Mouse (Mus musculus) CH12.LX (cell line): ENCODE results near the gene Dnm2. TPM values are rescaled to one million over a fixed set of nuclear protein-coding genes. Genes with fewer than 3 reads are reported as not detected.

Experiments used
- DNase-seq: peaks from one replicate; pipeline ENCODE4 v3.0.0-alpha.2; 2013; ENCODE audit errors: extremely low read depth
- H3K27ac ChIP-seq: 2 replicates; pipeline ENCODE4 v1.5.1; 2012; ENCODE audit warnings: low read depth, mild to moderate bottlenecking, control low read depth, moderate library complexity; ENCODE audit not compliant: insufficient read depth
- H3K27me3 ChIP-seq: replicated peaks from 2 replicates; pipeline ENCODE3; 2012; ENCODE audit warnings: inconsistent platforms
- H3K36me3 ChIP-seq, 2 experiments: replicated peaks in 1 of 2; 2 replicates each; pipeline versions ENCODE3 to v1.6.1; 2012; ENCODE audit warnings: inconsistent platforms in 1 of 2, low read length in 1 of 2, mild to moderate bottlenecking in 1 of 2, mixed read lengths in 1 of 2, moderate library complexity in 1 of 2; ENCODE audit not compliant: control insufficient read depth in 1 of 2, insufficient read depth in 1 of 2
- H3K4me1 ChIP-seq, 2 experiments: 2 replicates each; pipeline ENCODE4 v1.6.1; 2012; ENCODE audit warnings: inconsistent platforms in 1 of 2, moderate library complexity in 1 of 2; ENCODE audit not compliant: insufficient read depth in 2 of 2, control insufficient read depth in 1 of 2
- H3K4me2 ChIP-seq: 2 replicates; pipeline ENCODE4 v1.6.1; 2012; ENCODE audit warnings: low read depth, mild to moderate bottlenecking, control low read depth; ENCODE audit not compliant: poor library complexity, insufficient read depth, severe bottlenecking
- H3K4me3 ChIP-seq, 3 experiments: fragments of 150-350 bp in 1 of 3; sonication (generic) in 1 of 3; replicated peaks in 1 of 3; 2 replicates each; pipeline versions ENCODE3 to v1.5.1; 2011 to 2012; ENCODE audit warnings: low read depth in 2 of 3, low read length in 2 of 3, mild to moderate bottlenecking in 2 of 3, moderate library complexity in 2 of 3, control low read depth in 1 of 3, improper control_type of control experiment in 1 of 3, inconsistent platforms in 1 of 3, mixed read lengths in 1 of 3; ENCODE audit not compliant: poor library complexity in 1 of 3
- H3K79me2 ChIP-seq: replicated peaks from 2 replicates; pipeline ENCODE4 v1.6.1; 2012; ENCODE audit warnings: mild to moderate bottlenecking, moderate library complexity; ENCODE audit not compliant: control insufficient read depth, poor library complexity, insufficient read depth, severe bottlenecking; ENCODE audit errors: extremely low read depth
- H3K9ac ChIP-seq: 2 replicates; pipeline ENCODE4 v1.6.1; 2012; ENCODE audit warnings: low read depth, mild to moderate bottlenecking, control low read depth, moderate library complexity; ENCODE audit not compliant: insufficient read depth
- H3K9me3 ChIP-seq: replicated peaks from 2 replicates; pipeline ENCODE3; 2012; ENCODE audit warnings: low read length, inconsistent platforms, mixed read lengths
- CHD1 ChIP-seq: IDR thresholded peaks from 2 replicates; pipeline ENCODE4 v1.6.1; 2012; ENCODE audit warnings: low read depth, low read length, improper control_type of control experiment, inconsistent platforms
- CHD2 ChIP-seq: IDR thresholded peaks from 2 replicates; pipeline ENCODE4 v1.6.1; 2011; ENCODE audit warnings: low read length, improper control_type of control experiment
- CTCF ChIP-seq, 2 experiments: IDR thresholded peaks in 1 of 2; conservative IDR thresholded peaks in 1 of 2; 2 replicates each; pipeline ENCODE4 v1.5.1; 2011 to 2012; ENCODE audit warnings: low read depth in 2 of 2, low read length in 2 of 2, improper control_type of control experiment in 1 of 2, inconsistent platforms in 1 of 2, mild to moderate bottlenecking in 1 of 2, moderate library complexity in 1 of 2
- ELF1 ChIP-seq: IDR thresholded peaks from 2 replicates; pipeline ENCODE4 v1.6.1; 2014; ENCODE audit warnings: low read depth, mild to moderate bottlenecking, inconsistent platforms, low read length, improper control_type of control experiment
- GABPA ChIP-seq: IDR thresholded peaks from 2 replicates; pipeline ENCODE4 v1.6.1; 2012; ENCODE audit warnings: low read depth, low read length, improper control_type of control experiment, inconsistent platforms; ENCODE audit not compliant: insufficient replicate concordance
- IRF4 ChIP-seq: IDR thresholded peaks from 2 replicates; pipeline ENCODE4 v1.6.1; 2014; ENCODE audit warnings: low read depth, mild to moderate bottlenecking, inconsistent platforms, low read length, improper control_type of control experiment
- MAX ChIP-seq: IDR thresholded peaks from 2 replicates; pipeline ENCODE4 v1.6.1; 2011; ENCODE audit warnings: low read length, improper control_type of control experiment
- MAZ ChIP-seq: IDR thresholded peaks from 2 replicates; pipeline ENCODE4 v1.6.1; 2012; ENCODE audit warnings: low read depth, mild to moderate bottlenecking, inconsistent platforms, low read length, improper control_type of control experiment, moderate library complexity
- MXI1 ChIP-seq: IDR thresholded peaks from 2 replicates; pipeline ENCODE4 v1.6.1; 2011; ENCODE audit warnings: mild to moderate bottlenecking, low read depth, low read length, improper control_type of control experiment
- NRF1 ChIP-seq: IDR thresholded peaks from 2 replicates; pipeline ENCODE4 v1.6.1; 2014; ENCODE audit warnings: low read depth, mild to moderate bottlenecking, inconsistent platforms, low read length, improper control_type of control experiment, moderate library complexity
- PAX5 ChIP-seq: IDR thresholded peaks from 2 replicates; pipeline ENCODE4 v1.6.1; 2012; ENCODE audit warnings: low read length, inconsistent platforms, mixed read lengths
- RAD21 ChIP-seq: IDR thresholded peaks from 2 replicates; pipeline ENCODE4 v1.6.1; 2011; ENCODE audit warnings: low read depth, mild to moderate bottlenecking, low read length, improper control_type of control experiment, moderate library complexity
- RCOR1 ChIP-seq: conservative IDR thresholded peaks from 2 replicates; pipeline ENCODE4 v1.6.1; 2012; ENCODE audit warnings: low read depth, mild to moderate bottlenecking, inconsistent platforms, low read length, improper control_type of control experiment
- SIN3A ChIP-seq: IDR thresholded peaks from 2 replicates; pipeline ENCODE4 v1.6.1; 2012; ENCODE audit warnings: low read length, improper control_type of control experiment, inconsistent platforms
- SMC3 ChIP-seq: IDR thresholded peaks from 2 replicates; pipeline ENCODE4 v1.6.1; 2011; ENCODE audit warnings: low read depth, low read length, improper control_type of control experiment
- TBP ChIP-seq: conservative IDR thresholded peaks from 2 replicates; pipeline ENCODE4 v1.6.1; 2011; ENCODE audit warnings: low read depth, low read length, improper control_type of control experiment
- TCF12 ChIP-seq: IDR thresholded peaks from 2 replicates; pipeline ENCODE4 v1.6.1; 2014; ENCODE audit warnings: low read depth, mild to moderate bottlenecking, inconsistent platforms, low read length, improper control_type of control experiment
- UBTF ChIP-seq: IDR thresholded peaks from 2 replicates; pipeline ENCODE4 v1.6.1; 2012; ENCODE audit warnings: low read depth, mild to moderate bottlenecking, inconsistent platforms, low read length, improper control_type of control experiment, moderate library complexity
- USF1 ChIP-seq: IDR thresholded peaks from 2 replicates; pipeline ENCODE4 v1.6.1; 2014; ENCODE audit warnings: low read depth, mild to moderate bottlenecking, inconsistent platforms, low read length, improper control_type of control experiment
- ZC3H11A ChIP-seq: IDR thresholded peaks from 2 replicates; pipeline ENCODE4 v1.6.1; 2012; ENCODE audit warnings: low read depth, mild to moderate bottlenecking, inconsistent platforms, low read length, improper control_type of control experiment
- ZMIZ1 ChIP-seq: IDR thresholded peaks from 2 replicates; pipeline ENCODE4 v1.6.1; 2012; ENCODE audit warnings: low read depth, mild to moderate bottlenecking, inconsistent platforms, low read length, improper control_type of control experiment
- ZNF384 ChIP-seq: IDR thresholded peaks from 2 replicates; pipeline ENCODE4 v1.6.1; 2012; ENCODE audit warnings: low read depth, low read length, improper control_type of control experiment, inconsistent platforms
- dilution Hi-C: fragments of 300-500 bp; cut with MboI; formaldehyde crosslinking; loops from 2 replicates; pipeline ENCODE4 v1.14.3; 2020; ENCODE audit warnings: low sequenced_read_pairs; ENCODE audit not compliant: extremely low pct_unique_long_range_greater_than_20kb, extremely low pct_ligation_motif_present
- in situ Hi-C: fragments of 300-500 bp; cut with MboI; formaldehyde crosslinking; loops from 3 replicates; pipeline ENCODE4 v1.14.3; 2019; ENCODE audit warnings: low sequenced_read_pairs, low pct_ligation_motif_present, low pct_unique_long_range_greater_than_20kb, mixed read lengths
- polyA plus RNA-seq: library from polyadenylated mRNA; unstranded; fragments of >175 nt; gene quantifications from 2 replicates; pipeline ENCODE4 v1.2.1, GENCODE M21; 2012; ENCODE audit warnings: low read depth; ENCODE audit not compliant: insufficient read length
- total RNA-seq, 2 experiments: library from RNA; depleted of rRNA; stranded (reverse); fragments of 300-350 nt in 1 of 2; fragments of >200 nt in 1 of 2; gene quantifications; 2 replicates each; pipeline ENCODE4 v1.2.3; 2012 to 2014

Dnm2 gene
- total and polyA plus RNA-seq, 3 experiments = 36.4 to 64.3 (median 55.4) TPM

DNA sequence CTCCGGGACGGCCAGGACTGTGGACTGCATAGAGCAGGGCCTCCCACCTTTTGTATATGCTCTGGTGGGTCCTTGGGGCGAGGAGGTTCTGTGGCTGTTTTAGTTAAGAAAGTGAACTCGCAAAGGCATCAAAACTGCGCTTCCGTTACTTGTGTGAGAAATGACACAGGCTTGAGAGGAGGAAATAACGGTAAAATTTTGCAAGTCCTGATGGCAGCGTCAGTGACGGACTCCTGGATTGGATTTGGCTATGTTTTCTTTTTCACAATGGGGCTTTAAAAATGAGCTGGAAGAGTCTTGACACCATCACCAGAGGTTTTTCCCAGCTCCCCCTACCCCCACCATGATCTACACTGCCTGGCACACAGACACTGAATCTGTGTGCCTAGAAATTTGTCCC, 23.7 kb upstream of the Dnm2 start:
- no peak overlapping the region for H3K27ac ChIP-seq
- H3K27me3 ChIP-seq = no peaks in the 10 kb centered on the region
- H3K36me3 ChIP-seq = peaks cover 83 to 98% of the 10 kb centered on the region in 2 experiments
- no peaks in the 10 kb centered on the region for H3K4me1 ChIP-seq
- no peaks in the 10 kb centered on the region for H3K9me3 ChIP-seq
- TF ChIP-seq TBP = no peak
- no peak for TF ChIP-seq ZMIZ1
- TF ChIP-seq CHD1 = no peak
- no peak for TF ChIP-seq UBTF
- TF ChIP-seq USF1 = no peak
- no peak for TF ChIP-seq CTCF (conservative IDR thresholded peaks at IDR 0.05 in 1 of 2, IDR thresholded peaks at IDR 0.05 in 1 of 2; ENCODE audit: low read depth in 2 of 2, low read length in 2 of 2)
- no peak for TF ChIP-seq RAD21
- TF ChIP-seq PAX5 = no peak
- TF ChIP-seq NRF1 = no peak
- TF ChIP-seq ZNF384 = no peak
- dilution Hi-C loops (no loop called here), in situ Hi-C loops (no loop called here)
- no peaks in the 10 kb centered on the region; the same call in 1 of the 2 replicates for H3K79me2 ChIP-seq
- H3K4me2 ChIP-seq = no peak overlapping the region
- no peak for DNase-seq
- no peak overlapping the region for H3K4me3 ChIP-seq
- H3K9ac ChIP-seq = no peak overlapping the region

DNA sequence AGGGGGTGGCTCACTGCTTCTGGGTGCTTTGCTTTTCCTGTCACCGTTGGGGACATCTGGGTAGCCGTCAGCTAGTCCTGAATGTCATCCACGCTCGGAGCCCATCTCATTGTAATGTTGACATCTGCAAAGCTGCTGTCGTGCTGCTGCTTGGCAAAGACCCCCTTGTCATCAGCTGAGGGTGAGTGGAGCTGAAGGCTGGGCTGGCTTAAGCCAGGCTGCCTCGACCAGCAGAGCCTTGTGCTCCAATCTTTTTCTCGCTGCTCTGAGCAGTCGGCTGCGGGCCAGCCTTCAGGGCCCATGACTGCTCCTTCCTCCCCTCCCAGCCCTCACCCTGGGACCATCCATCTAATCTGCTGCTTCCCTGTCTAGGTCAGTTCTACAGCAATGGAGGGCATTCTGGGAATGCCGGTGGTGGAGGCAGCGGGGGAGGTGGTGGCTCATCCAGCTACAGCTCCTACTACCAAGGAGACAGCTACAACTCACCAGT, 21.9 kb upstream of the Dnm2 start:
- TF ChIP-seq MXI1 (no peak), MAZ (no peak), IRF4 (no peak), TCF12 (no peak), MAX (no peak), SMC3 (no peak), CHD2 (no peak), GABPA (no peak), ZC3H11A (no peak), ELF1 (no peak), RCOR1 (no peak), SIN3A (no peak)
- dilution Hi-C loops = no loop called here
- DNase-seq = no peak
- Histone ChIP-seq H3K27me3 (no peaks in the 10 kb centered on the region), H3K9ac (no peak overlapping the region), H3K79me2 (no peaks in the 10 kb centered on the region; the same call in 1 of the 2 replicates), H3K9me3 (no peaks in the 10 kb centered on the region), H3K36me3 (peaks cover 76 to 97% of the 10 kb centered on the region in 2 experiments), H3K27ac (no peak overlapping the region), H3K4me1 (no peaks in the 10 kb centered on the region), H3K4me3 (no peak overlapping the region), H3K4me2 (no peak overlapping the region)
- in situ Hi-C loops = no loop called here
